Mouse (Mus musculus) limb, embryonic 12.5 days (tissue): Measurements from ENCODE around the gene Cd59a. TPM values are rescaled to one million over a fixed set of nuclear protein-coding genes. Genes with fewer than 3 reads are reported as not detected.

Experiments used
- ATAC-seq: fragments of 200-750 bp; cut with Nextera tagmentation; 2 replicates; pipeline ENCODE4 v1.8.0; 2017; ENCODE audit warnings: low read depth, moderate TSS enrichment; ENCODE audit not compliant: insufficient number of reproducible peaks, insufficient read depth, low FRiP score, low TSS enrichment
- H3K27ac ChIP-seq: fragments of 300-500 bp; sonication (generic); 2 replicates; pipeline ENCODE4 v1.5.1; 2016; ENCODE audit warnings: mild to moderate bottlenecking, moderate library complexity
- H3K27me3 ChIP-seq: fragments of 300-500 bp; sonication (generic); 2 replicates; pipeline ENCODE4 v1.6.1; 2016; ENCODE audit warnings: mild to moderate bottlenecking, moderate library complexity
- H3K36me3 ChIP-seq: fragments of 300-500 bp; sonication (generic); 2 replicates; pipeline ENCODE4 v1.6.1; 2016; ENCODE audit warnings: mild to moderate bottlenecking, moderate library complexity
- H3K4me1 ChIP-seq: fragments of 300-500 bp; sonication (generic); replicated peaks from 2 replicates; pipeline ENCODE4 v1.6.1; 2016
- H3K4me2 ChIP-seq: fragments of 300-500 bp; sonication (generic); 2 replicates; pipeline ENCODE4 v1.6.1; 2016; ENCODE audit warnings: mild to moderate bottlenecking, moderate library complexity
- H3K4me3 ChIP-seq: fragments of 300-500 bp; sonication (generic); replicated peaks from 2 replicates; pipeline ENCODE4 v1.5.1; 2016; ENCODE audit warnings: mild to moderate bottlenecking
- H3K9ac ChIP-seq: fragments of 300-500 bp; sonication (generic); replicated peaks from 2 replicates; pipeline ENCODE4 v1.6.1; 2016; ENCODE audit warnings: mild to moderate bottlenecking, moderate library complexity
- H3K9me3 ChIP-seq: fragments of 300-500 bp; sonication (generic); 2 replicates; pipeline ENCODE4 v1.6.1; 2016; ENCODE audit warnings: mild to moderate bottlenecking, moderate library complexity
- WGBS: fragments of 180-500 bp; shearing (Covaris S2); methylation state at CpG from one replicate; pipeline ENCODE4 v1.1.7; 2016; 5-methylcytosine and 5-hydroxymethylcytosine counted together
- polyA plus RNA-seq: library from polyadenylated mRNA; unstranded; fragments of >200 nt; fragmentation: Nextera tagmentation; extraction: Ambion mirVana; gene quantifications from 2 replicates; pipeline ENCODE4 v1.2.1, GENCODE M21; 2016

Cd59a gene
- polyA plus RNA-seq, 1 experiment from 2014 or later, result 17.3 TPM

DNA sequence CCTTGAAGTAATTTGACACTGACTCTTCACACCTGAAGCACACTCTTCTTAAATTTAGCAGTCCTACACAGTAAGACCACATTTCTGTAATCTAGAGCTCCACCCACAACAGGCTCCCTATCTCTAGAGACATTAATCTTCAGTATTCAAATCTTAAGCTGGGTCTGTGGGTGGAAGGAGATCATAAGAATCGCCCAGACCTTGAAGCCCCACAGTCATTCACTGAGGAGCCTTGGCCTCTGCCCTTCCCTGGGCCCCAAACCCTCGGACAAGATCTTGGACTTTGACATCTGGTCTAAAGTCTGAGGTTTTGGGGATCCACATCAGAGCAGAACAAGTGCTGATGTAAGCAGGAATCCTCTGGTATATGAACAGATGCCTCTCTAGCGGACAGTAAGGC is 27.9 kb downstream of the Cd59a start:
- no peaks in the 10 kb centered on the region for H3K9me3 ChIP-seq
- peaks cover 8% of the 10 kb centered on the region for H3K4me1 ChIP-seq
- H3K4me2 ChIP-seq, result peak overlapping the region; percentile 97
- H3K27ac ChIP-seq, result no peak overlapping the region
- peaks cover 38% of the 10 kb centered on the region for H3K27me3 ChIP-seq
- peak; percentile 15; the same call in 1 of the 2 replicates for ATAC-seq
- no peaks in the 10 kb centered on the region for H3K36me3 ChIP-seq
- H3K9ac ChIP-seq, result peak overlapping the region; percentile 76; the same call in 1 of the 2 replicates
- 47% methylated on average over 3 of the region's 3 CpGs for WGBS
- peak overlapping the region; percentile 72 for H3K4me3 ChIP-seq

DNA sequence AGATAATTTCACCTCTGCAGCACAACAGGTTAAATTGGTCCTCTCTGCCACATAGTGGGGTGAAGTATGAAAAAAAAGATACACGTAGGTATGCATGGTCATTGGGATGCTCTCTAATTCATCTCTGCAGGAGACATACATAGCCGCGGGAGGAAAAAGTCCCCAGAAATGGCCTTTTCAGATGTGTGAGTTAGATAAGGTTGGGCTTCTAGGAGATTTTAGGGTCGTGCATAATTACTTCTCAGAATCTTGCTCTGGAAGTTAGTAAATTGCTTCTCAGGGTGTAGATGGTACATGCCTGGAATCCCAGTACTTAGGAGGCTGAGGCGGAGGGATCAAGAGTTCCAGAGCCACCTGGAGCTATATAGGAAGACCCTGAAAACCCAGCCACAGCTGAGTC is 28.5 kb downstream of the Cd59a start:
- WGBS, result 66% methylated on average over 5 of the region's 5 CpGs
- no peak overlapping the region for H3K4me3 ChIP-seq
- peaks cover 8% of the 10 kb centered on the region for H3K4me1 ChIP-seq
- ATAC-seq, result no peak
- no peak overlapping the region for H3K27ac ChIP-seq
- no peaks in the 10 kb centered on the region for H3K9me3 ChIP-seq
- peaks cover 38% of the 10 kb centered on the region for H3K27me3 ChIP-seq
- no peak overlapping the region for H3K4me2 ChIP-seq
- H3K36me3 ChIP-seq, result no peaks in the 10 kb centered on the region
- H3K9ac ChIP-seq, result no peak overlapping the region

DNA sequence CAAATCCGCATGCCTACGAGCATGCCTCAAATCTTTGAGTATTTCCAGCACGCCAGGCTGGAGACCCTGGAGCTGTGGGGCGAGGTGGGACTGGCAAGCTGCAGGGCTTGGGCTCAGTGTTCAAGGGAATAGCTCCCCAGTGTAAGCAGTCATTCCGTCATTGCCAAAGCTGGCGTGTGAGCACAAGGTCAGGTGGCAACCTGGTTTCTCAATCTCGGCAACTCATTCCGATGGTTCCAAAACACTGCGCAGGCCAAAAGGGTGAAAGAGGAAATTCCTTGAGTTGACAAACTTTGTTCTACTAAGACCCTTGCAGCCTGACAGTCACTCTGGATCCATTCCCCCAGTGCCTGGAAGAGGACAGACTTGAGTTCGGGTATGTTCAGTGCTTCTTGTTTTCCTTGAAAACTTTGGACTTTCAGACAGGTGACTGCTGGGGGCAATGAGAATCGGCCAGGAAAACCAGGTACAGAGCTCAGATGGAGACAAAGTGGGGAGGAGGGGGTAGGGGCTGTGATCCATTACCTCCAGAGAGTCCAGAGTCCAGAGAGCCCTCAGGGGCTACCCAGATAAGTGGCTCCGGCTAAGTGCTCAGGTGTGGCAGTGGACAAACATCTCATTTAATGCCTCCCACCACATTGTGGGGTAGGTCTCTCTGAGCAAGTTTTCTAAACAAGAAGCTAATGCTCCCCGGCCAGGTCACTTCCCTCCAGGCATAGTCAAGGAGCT is 33.4 kb downstream of the Cd59a start:
- Histone ChIP-seq H3K4me1 (no peaks in the 10 kb centered on the region), H3K9ac (no peak overlapping the region), H3K27me3 (peaks cover 31% of the 10 kb centered on the region), H3K9me3 (no peaks in the 10 kb centered on the region), H3K27ac (no peak overlapping the region), H3K4me2 (no peak overlapping the region), H3K4me3 (no peak overlapping the region), H3K36me3 (no peaks in the 10 kb centered on the region)
- WGBS, result 85% methylated on average over 13 of the region's 13 CpGs
- no peak for ATAC-seq

DNA sequence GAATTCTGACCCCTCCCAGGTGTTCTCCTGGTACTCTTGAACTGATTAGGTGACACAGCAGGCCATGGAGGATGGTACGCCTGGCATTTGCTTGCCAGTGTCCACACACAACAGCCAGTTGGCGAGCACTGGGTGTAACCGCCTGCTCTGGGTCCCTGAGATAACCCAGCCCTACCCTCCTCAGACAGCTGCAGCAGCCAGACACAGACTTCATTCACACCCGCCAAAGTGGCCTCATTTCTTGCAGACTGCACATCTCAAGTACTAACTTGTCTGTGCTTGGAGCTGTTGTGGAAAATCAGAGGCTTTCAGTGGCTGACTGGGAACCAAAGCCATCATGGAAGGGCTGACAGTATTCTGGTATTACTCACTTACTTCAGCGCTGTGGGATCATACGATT is 34.6 kb downstream of the Cd59a start:
- Histone ChIP-seq H3K27me3 (peaks cover 23% of the 10 kb centered on the region), H3K27ac (no peak overlapping the region), H3K9ac (no peak overlapping the region), H3K4me1 (no peaks in the 10 kb centered on the region), H3K4me3 (no peak overlapping the region), H3K36me3 (no peaks in the 10 kb centered on the region), H3K4me2 (no peak overlapping the region), H3K9me3 (no peaks in the 10 kb centered on the region)
- WGBS, result 72% methylated on average over 6 of the region's 6 CpGs
- ATAC-seq, result no peak

GRCm38 (mm10) chr2:104130969-104131368 is 35.4 kb downstream of the Cd59a start:
- no peak overlapping the region for H3K27ac ChIP-seq
- peaks cover 17% of the 10 kb centered on the region for H3K27me3 ChIP-seq
- no peak overlapping the region for H3K9ac ChIP-seq
- no peak for ATAC-seq
- H3K4me1 ChIP-seq, result no peaks in the 10 kb centered on the region
- no peak overlapping the region for H3K4me2 ChIP-seq
- no peaks in the 10 kb centered on the region for H3K9me3 ChIP-seq
- H3K4me3 ChIP-seq, result no peak overlapping the region
- no peaks in the 10 kb centered on the region for H3K36me3 ChIP-seq
- WGBS, result 58% methylated on average over 3 of the region's 3 CpGs

GRCm38 (mm10) chr2:104132266-104132859 is 36.8 kb downstream of the Cd59a start:
- no peaks in the 10 kb centered on the region for H3K4me1 ChIP-seq
- no peak overlapping the region for H3K4me3 ChIP-seq
- no peak overlapping the region for H3K4me2 ChIP-seq
- H3K27ac ChIP-seq, result no peak overlapping the region
- H3K9me3 ChIP-seq, result no peaks in the 10 kb centered on the region
- peaks cover 7% of the 10 kb centered on the region for H3K27me3 ChIP-seq
- no peaks in the 10 kb centered on the region for H3K36me3 ChIP-seq
- 78% methylated on average over 7 of the region's 7 CpGs for WGBS
- no peak for ATAC-seq
- no peak overlapping the region for H3K9ac ChIP-seq

DNA sequence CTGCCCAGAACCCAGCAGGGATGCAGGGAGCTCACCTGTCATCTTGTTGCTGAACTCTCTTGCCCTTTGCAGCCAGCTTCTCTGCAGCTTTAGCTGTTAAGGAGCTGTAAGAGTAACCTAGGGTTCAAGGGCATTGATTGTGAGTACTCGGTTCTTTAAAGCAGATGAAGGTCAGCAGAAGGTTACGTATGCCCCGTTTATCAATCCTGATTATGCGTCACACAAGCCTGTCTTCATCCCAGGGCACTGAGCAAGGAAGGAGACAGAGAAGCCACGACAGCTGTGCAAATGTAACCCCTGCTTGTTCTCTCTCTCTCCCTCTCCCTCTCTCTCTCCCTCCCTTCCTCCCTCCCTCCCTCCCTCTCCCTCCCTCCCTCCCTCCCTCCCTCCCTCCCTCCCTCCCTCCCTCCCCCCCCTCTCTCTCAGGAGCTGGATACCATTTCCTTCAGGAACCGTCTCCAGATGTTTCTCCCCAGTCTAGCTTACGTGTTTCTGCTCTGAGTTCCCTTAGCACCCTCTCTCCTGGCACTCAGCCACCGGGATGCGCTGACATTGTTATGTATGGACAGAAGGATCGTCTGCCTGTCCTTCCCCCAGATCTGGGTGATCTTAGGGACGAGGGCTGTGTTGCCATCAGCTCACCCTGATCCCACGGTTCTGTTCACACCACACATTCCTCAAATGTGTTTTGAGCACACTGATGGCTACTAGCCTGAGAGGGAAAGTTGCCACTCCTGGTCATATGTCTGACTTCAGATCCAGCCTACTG is 37.6 kb downstream of the Cd59a start:
- H3K27me3 ChIP-seq, result peaks cover 7% of the 10 kb centered on the region
- H3K4me3 ChIP-seq, result no peak overlapping the region
- H3K9ac ChIP-seq, result no peak overlapping the region
- H3K27ac ChIP-seq, result no peak overlapping the region
- no peaks in the 10 kb centered on the region for H3K36me3 ChIP-seq
- 36% methylated on average over 12 of the region's 12 CpGs for WGBS
- H3K9me3 ChIP-seq, result no peaks in the 10 kb centered on the region
- H3K4me1 ChIP-seq, result no peaks in the 10 kb centered on the region
- no peak overlapping the region for H3K4me2 ChIP-seq
- no peak for ATAC-seq

GRCm38 (mm10) chr2:104134150-104135056 is 38.8 kb downstream of the Cd59a start:
- Histone ChIP-seq H3K9me3 (no peaks in the 10 kb centered on the region), H3K4me2 (no peak overlapping the region), H3K36me3 (no peaks in the 10 kb centered on the region), H3K27me3 (peaks cover 7% of the 10 kb centered on the region), H3K4me3 (no peak overlapping the region), H3K27ac (no peak overlapping the region), H3K9ac (no peak overlapping the region), H3K4me1 (no peaks in the 10 kb centered on the region)
- 48% methylated on average over 8 of the region's 8 CpGs for WGBS
- ATAC-seq, result 0 out of 2 replicates have a peak, but pooled peaks have one; percentile 26

DNA sequence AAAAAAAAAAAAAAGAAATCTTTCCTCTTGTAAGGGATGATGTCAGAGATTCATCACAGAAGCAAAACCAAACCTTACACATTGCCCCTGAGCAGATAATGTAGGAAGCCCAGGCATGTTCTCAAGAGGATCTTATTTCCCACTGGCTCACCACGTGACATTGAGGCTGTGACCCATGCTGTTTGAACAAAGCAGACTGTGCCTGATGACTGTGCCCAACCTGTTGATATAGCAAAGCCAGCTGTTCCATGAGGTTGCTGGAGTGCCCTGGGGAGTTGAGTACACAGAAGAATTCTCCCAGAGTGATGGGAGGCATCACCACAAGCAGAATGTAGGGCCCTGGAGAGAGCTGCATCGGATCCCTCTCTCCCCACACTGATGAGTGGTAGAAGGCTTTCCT is 40.3 kb downstream of the Cd59a start:
- H3K27me3 ChIP-seq, result peaks cover 7% of the 10 kb centered on the region; the same call in 1 of the 2 replicates
- H3K9ac ChIP-seq, result no peak overlapping the region
- no peak overlapping the region for H3K27ac ChIP-seq
- no peak overlapping the region for H3K4me3 ChIP-seq
- ATAC-seq, result no peak
- 75% methylated on average over 2 of the region's 2 CpGs for WGBS
- H3K4me1 ChIP-seq, result no peaks in the 10 kb centered on the region
- no peak overlapping the region for H3K4me2 ChIP-seq
- no peaks in the 10 kb centered on the region for H3K9me3 ChIP-seq
- no peaks in the 10 kb centered on the region for H3K36me3 ChIP-seq

- ATAC-seq, result no peak
Measured at GRCm38 (mm10) chr2:104142140-104142539, 46.5 kb downstream of the Cd59a start.

More at GRCm38 (mm10) chr2:104142140-104142539, 46.5 kb downstream of the Cd59a start:
- H3K4me3 ChIP-seq, result no peak overlapping the region
- H3K27me3 ChIP-seq, result no peaks in the 10 kb centered on the region
- 86% methylated on average over 8 of the region's 8 CpGs for WGBS
- H3K4me1 ChIP-seq, result no peaks in the 10 kb centered on the region
- no peaks in the 10 kb centered on the region for H3K36me3 ChIP-seq
- no peak overlapping the region for H3K27ac ChIP-seq
- no peak overlapping the region for H3K9ac ChIP-seq
- H3K4me2 ChIP-seq, result no peak overlapping the region
- H3K9me3 ChIP-seq, result no peaks in the 10 kb centered on the region
